Mouse (Mus musculus): ENCODE measurements around the gene Pnpla2.

Gene Pnpla2

GRCm38 (mm10) chr7:141468522-141469211, 13.7 kb downstream of the Pnpla2 start:
- DNase-seq, result peak; percentile 45 to 65

GRCm38 (mm10) chr7:141469352-141469751, 14.4 kb downstream of the Pnpla2 start:
- no peak for DNase-seq

GRCm38 (mm10) chr7:141469901-141470636, 15.1 kb downstream of the Pnpla2 start:
- DNase-seq, result no peak

GRCm38 (mm10) chr7:141470637-141470944, 15.6 kb downstream of the Pnpla2 start:
- DNase-seq, result no peak

GRCm38 (mm10) chr7:141471236-141471635, 16.2 kb downstream of the Pnpla2 start:
- DNase-seq, result no peak

GRCm38 (mm10) chr7:141472226-141472625, 17.2 kb downstream of the Pnpla2 start:
- no peak for DNase-seq

- DNase-seq, result no peak
These were observed 17.8 kb downstream of the Pnpla2 start for GRCm38 (mm10) chr7:141472763-141473162.

- no peak for DNase-seq
These were observed 19.2 kb downstream of the Pnpla2 start for GRCm38 (mm10) chr7:141474160-141474559.

- peak; percentile 85 to 86 for DNase-seq
These were observed 20.2 kb downstream of the Pnpla2 start, which contains the start of the genes Polr2l and Tspan4 for GRCm38 (mm10) chr7:141475011-141475804. Gene Polr2l, minus strand, starts transcription at chr7:141475132. Gene Tspan4, plus strand, starts transcription at chr7:141475240.

GRCm38 (mm10) chr7:141475805-141476158, 20.8 kb downstream of the Pnpla2 start:
- DNase-seq, result no peak

- peak in 1 of 2 experiments; percentile 33 for DNase-seq
These were observed 21.4 kb downstream of the Pnpla2 start for GRCm38 (mm10) chr7:141476226-141476980.

GRCm38 (mm10) chr7:141476981-141477370, 22.0 kb downstream of the Pnpla2 start:
- no peak for DNase-seq

GRCm38 (mm10) chr7:141477578-141478269, 22.7 kb downstream of the Pnpla2 start:
- DNase-seq, result no peak

- DNase-seq, result no peak
These were observed 23.3 kb downstream of the Pnpla2 start for GRCm38 (mm10) chr7:141478270-141478748.

- DNase-seq, result peak; percentile 58 to 68
These were observed 26.0 kb downstream of the Pnpla2 start for GRCm38 (mm10) chr7:141480842-141481497.

- peak in 1 of 2 experiments; percentile 42 for DNase-seq
These were observed 26.8 kb downstream of the Pnpla2 start for GRCm38 (mm10) chr7:141481498-141482401.

GRCm38 (mm10) chr7:141482531-141483024, 27.6 kb downstream of the Pnpla2 start:
- no peak for DNase-seq

GRCm38 (mm10) chr7:141483114-141483653, 28.2 kb downstream of the Pnpla2 start:
- DNase-seq, result no peak
